Mouse (Mus musculus) heart, embryonic 16.5 days (tissue): ENCODE results near the gene Pou5f1. TPM values are rescaled to one million over a fixed set of nuclear protein-coding genes. Genes with fewer than 3 reads are reported as not detected.

ENCODE experiments used
- ATAC-seq: fragments of 200-750 bp; cut with Nextera tagmentation; replicated peaks from 2 replicates; pipeline ENCODE4 v1.8.0; 2017; ENCODE audit warnings: moderate number of reproducible peaks; ENCODE audit not compliant: insufficient read depth, low FRiP score; ENCODE audit errors: extremely low read depth
- H3K27ac ChIP-seq: fragments of 300-500 bp; sonication (generic); 2 replicates; pipeline ENCODE4 v1.5.1; 2014; ENCODE audit warnings: mild to moderate bottlenecking, low read length, control low read depth, moderate library complexity
- H3K27me3 ChIP-seq: fragments of 300-500 bp; sonication (generic); 2 replicates; pipeline ENCODE4 v1.6.1; 2014; ENCODE audit warnings: low read length, mixed read lengths; ENCODE audit not compliant: control insufficient read depth, insufficient read depth
- H3K36me3 ChIP-seq: fragments of 300-500 bp; sonication (generic); 2 replicates; pipeline ENCODE4 v1.6.1; 2014; ENCODE audit not compliant: control insufficient read depth, insufficient read depth
- H3K4me1 ChIP-seq: fragments of 300-500 bp; sonication (generic); 2 replicates; pipeline ENCODE4 v1.6.1; 2014; ENCODE audit warnings: low read length, mixed read lengths; ENCODE audit not compliant: control insufficient read depth, insufficient read depth
- H3K4me2 ChIP-seq: fragments of 300-500 bp; sonication (generic); 2 replicates; pipeline ENCODE4 v1.6.1; 2014; ENCODE audit warnings: low read depth, mild to moderate bottlenecking, control low read depth, low read length
- H3K4me3 ChIP-seq: fragments of 300-500 bp; sonication (generic); 2 replicates; pipeline ENCODE4 v1.5.1; 2014; ENCODE audit warnings: mild to moderate bottlenecking, control low read depth, low read length
- H3K9ac ChIP-seq: fragments of 300-500 bp; sonication (generic); 2 replicates; pipeline ENCODE4 v1.6.1; 2014; ENCODE audit warnings: low read length, control low read depth
- H3K9me3 ChIP-seq: fragments of 300-500 bp; sonication (generic); replicated peaks from 2 replicates; pipeline ENCODE4 v1.6.1; 2016; ENCODE audit warnings: low read length; ENCODE audit not compliant: control insufficient read depth
- WGBS: fragments of 180-500 bp; shearing (Covaris S2); extraction: QIAGEN DNeasy Blood & Tissue Kit; methylation state at CpG from one replicate; pipeline ENCODE4 v1.1.7; 2014; 5-methylcytosine and 5-hydroxymethylcytosine counted together
- polyA plus RNA-seq: library from polyadenylated mRNA; unstranded; fragments of >200 nt; fragmentation: Nextera tagmentation; extraction: Ambion mirVana; gene quantifications from 2 replicates; pipeline ENCODE4 v1.2.1, GENCODE M21; 2015

Pou5f1 gene
- polyA plus RNA-seq, 1 experiment from 2014 or later, result not detected

DNA sequence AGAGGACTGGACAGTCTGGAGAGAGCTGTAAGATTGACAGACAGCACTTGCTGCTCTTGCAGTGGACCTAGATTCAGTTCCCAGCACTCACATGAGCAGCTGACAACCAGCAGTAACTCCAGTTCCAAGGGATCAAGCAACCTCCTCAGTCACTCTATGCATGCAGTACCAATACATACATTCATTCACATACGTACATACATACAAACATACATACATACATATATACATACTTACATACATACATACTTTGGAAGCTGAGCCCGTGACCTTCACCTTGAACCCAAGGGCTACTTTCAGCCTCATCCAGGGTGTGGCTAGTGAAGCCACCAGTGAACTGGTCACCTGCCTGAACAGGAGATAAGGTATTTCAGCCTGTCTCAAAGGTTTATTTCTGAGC, 17.8 kb upstream of the Pou5f1 start:
- H3K9ac ChIP-seq, result no peak overlapping the region
- no peak for ATAC-seq
- no peaks in the 10 kb centered on the region for H3K27me3 ChIP-seq
- no peaks in the 10 kb centered on the region for H3K4me1 ChIP-seq
- WGBS, result 91% methylated on average over 2 of the region's 2 CpGs
- no peak overlapping the region for H3K4me3 ChIP-seq
- H3K9me3 ChIP-seq, result no peaks in the 10 kb centered on the region
- H3K4me2 ChIP-seq, result no peak overlapping the region
- H3K36me3 ChIP-seq, result no peaks in the 10 kb centered on the region
- no peak overlapping the region for H3K27ac ChIP-seq

GRCm38 (mm10) chr17:35490320-35490719, 15.5 kb upstream of the Pou5f1 start:
- Histone ChIP-seq H3K9ac (no peak overlapping the region), H3K4me1 (no peaks in the 10 kb centered on the region), H3K36me3 (no peaks in the 10 kb centered on the region), H3K9me3 (no peaks in the 10 kb centered on the region), H3K27ac (no peak overlapping the region), H3K4me3 (no peak overlapping the region), H3K4me2 (no peak overlapping the region), H3K27me3 (no peaks in the 10 kb centered on the region)
- WGBS, result 78% methylated on average over 5 of the region's 5 CpGs
- ATAC-seq, result no peak

DNA sequence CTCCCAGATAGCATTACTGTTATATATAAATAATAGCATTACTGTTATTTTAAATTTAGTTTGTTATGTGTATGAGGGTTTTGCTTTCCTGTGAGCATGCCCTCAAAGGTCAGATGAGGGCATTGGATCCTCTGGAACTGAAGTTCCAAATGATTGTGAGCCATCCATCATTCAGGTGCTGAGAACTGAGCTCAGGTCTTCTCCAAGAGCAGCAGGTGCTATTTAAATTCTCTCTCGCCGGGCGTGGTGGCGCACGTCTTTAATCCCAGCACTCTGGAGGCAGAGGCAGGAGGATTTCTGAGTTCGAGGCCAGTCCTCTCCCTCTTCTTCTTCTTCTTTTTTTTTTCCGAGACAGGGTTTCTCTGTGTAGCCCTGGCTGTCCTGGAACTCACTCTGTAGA, 8.7 kb upstream of the Pou5f1 start:
- ATAC-seq, result no peak
- H3K4me2 ChIP-seq, result no peak overlapping the region
- no peak overlapping the region for H3K4me3 ChIP-seq
- H3K27ac ChIP-seq, result no peak overlapping the region
- no peaks in the 10 kb centered on the region for H3K4me1 ChIP-seq
- WGBS, result 92% methylated on average over 7 of the region's 7 CpGs
- H3K9me3 ChIP-seq, result no peaks in the 10 kb centered on the region
- no peaks in the 10 kb centered on the region for H3K36me3 ChIP-seq
- no peak overlapping the region for H3K9ac ChIP-seq
- no peaks in the 10 kb centered on the region for H3K27me3 ChIP-seq

DNA sequence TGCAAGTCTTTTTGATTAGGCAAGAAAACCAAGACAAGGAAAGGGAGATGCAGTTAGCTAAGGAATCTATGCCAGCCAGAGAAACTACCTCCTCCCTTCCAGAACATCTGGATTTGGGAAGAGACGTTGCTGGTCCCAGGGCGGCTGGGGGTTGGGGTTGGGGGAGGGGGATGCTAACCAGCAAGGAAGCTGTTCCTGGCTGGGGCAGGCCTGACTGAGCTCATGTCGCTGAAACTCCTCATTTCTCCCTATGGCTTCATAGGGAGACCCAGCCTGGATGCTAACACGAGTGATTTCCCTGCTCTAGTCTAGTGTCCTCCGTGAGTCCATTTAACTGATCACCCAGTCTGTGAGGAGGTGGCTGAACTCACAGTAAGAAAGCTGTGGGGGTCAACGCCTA, 3.6 kb upstream of the Pou5f1 start:
- WGBS, result 17% methylated on average over 6 of the region's 6 CpGs
- Histone ChIP-seq H3K9ac (no peak overlapping the region), H3K4me1 (no peaks in the 10 kb centered on the region), H3K4me2 (no peak overlapping the region), H3K9me3 (no peaks in the 10 kb centered on the region), H3K27me3 (peaks cover 25% of the 10 kb centered on the region), H3K27ac (no peak overlapping the region), H3K4me3 (no peak overlapping the region), H3K36me3 (no peaks in the 10 kb centered on the region)
- no peak for ATAC-seq

GRCm38 (mm10) chr17:35502762-35503161, 3.1 kb upstream of the Pou5f1 start:
- Histone ChIP-seq H3K36me3 (no peaks in the 10 kb centered on the region), H3K4me1 (no peaks in the 10 kb centered on the region), H3K9me3 (no peaks in the 10 kb centered on the region), H3K27ac (no peak overlapping the region), H3K9ac (no peak overlapping the region), H3K4me2 (no peak overlapping the region), H3K4me3 (no peak overlapping the region), H3K27me3 (peaks cover 29% of the 10 kb centered on the region)
- ATAC-seq, result no peak
- 51% methylated on average over 5 of the region's 5 CpGs for WGBS

GRCm38 (mm10) chr17:35503849-35504248, 2.0 kb upstream of the Pou5f1 start:
- Histone ChIP-seq H3K27ac (no peak overlapping the region), H3K4me1 (no peaks in the 10 kb centered on the region), H3K9ac (no peak overlapping the region), H3K9me3 (no peaks in the 10 kb centered on the region), H3K4me2 (no peak overlapping the region), H3K27me3 (peaks cover 34% of the 10 kb centered on the region), H3K4me3 (no peak overlapping the region), H3K36me3 (no peaks in the 10 kb centered on the region)
- ATAC-seq, result no peak
- WGBS, result 33% methylated on average over 5 of the region's 5 CpGs

DNA sequence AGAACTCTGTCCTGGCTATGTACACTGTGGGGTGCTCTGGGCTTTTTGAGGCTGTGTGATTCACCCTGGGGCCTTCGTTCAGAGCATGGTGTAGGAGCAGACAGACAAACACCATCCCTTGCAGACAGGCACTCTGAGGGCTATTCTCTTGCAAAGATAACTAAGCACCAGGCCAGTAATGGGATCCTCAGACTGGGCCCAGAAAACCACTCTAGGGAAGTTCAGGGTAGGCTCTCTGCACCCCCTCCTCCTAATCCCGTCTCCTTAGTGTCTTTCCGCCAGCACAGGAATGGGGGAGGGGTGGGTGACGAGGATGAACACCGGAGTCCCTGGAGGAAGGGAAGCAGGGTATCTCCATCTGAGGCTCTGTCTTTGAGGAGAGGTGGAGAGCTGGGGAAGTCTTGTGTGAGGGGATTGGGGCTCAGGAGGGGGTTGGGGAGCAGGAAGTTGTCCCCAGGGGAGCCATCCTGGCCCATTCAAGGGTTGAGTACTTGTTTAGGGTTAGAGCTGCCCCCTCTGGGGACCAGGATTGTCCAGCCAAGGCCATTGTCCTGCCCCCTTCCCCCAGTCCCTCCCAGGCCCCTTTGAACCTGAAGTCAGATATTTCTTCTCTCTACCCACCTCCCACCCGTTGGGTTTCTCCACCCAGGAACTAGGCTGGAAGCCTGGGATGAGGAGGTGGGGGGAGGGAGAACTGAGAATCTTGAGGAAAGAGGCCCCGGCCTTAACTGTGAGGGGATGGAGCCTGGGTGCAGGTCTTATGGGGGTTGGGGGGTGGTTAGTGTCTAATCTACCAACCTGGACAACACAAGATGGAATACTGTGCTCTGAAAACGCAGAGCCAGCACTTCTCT, 963 bp upstream of the Pou5f1 start:
- H3K4me2 ChIP-seq, result no peak overlapping the region
- no peaks in the 10 kb centered on the region for H3K4me1 ChIP-seq
- WGBS, result 33% methylated on average over 8 of the region's 8 CpGs
- H3K27ac ChIP-seq, result no peak overlapping the region
- H3K9ac ChIP-seq, result no peak overlapping the region
- H3K36me3 ChIP-seq, result no peaks in the 10 kb centered on the region
- H3K4me3 ChIP-seq, result no peak overlapping the region
- H3K9me3 ChIP-seq, result no peaks in the 10 kb centered on the region
- ATAC-seq, result no peak
- peaks cover 38% of the 10 kb centered on the region for H3K27me3 ChIP-seq

GRCm38 (mm10) chr17:35506881-35507280, 1.1 kb downstream of the Pou5f1 start:
- no peaks in the 10 kb centered on the region for H3K9me3 ChIP-seq
- H3K27me3 ChIP-seq, result peaks cover 38% of the 10 kb centered on the region
- WGBS, result 23% methylated on average over 10 of the region's 10 CpGs
- ATAC-seq, result no peak
- no peak overlapping the region for H3K27ac ChIP-seq
- H3K4me3 ChIP-seq, result no peak overlapping the region
- H3K4me1 ChIP-seq, result no peaks in the 10 kb centered on the region
- no peak overlapping the region for H3K4me2 ChIP-seq
- no peak overlapping the region for H3K9ac ChIP-seq
- no peaks in the 10 kb centered on the region for H3K36me3 ChIP-seq

GRCm38 (mm10) chr17:35507556-35508260, 1.9 kb downstream of the Pou5f1 start:
- H3K4me1 ChIP-seq, result no peaks in the 10 kb centered on the region
- H3K4me2 ChIP-seq, result no peak overlapping the region

More at GRCm38 (mm10) chr17:35507556-35508260, 1.9 kb downstream of the Pou5f1 start:
- no peaks in the 10 kb centered on the region for H3K9me3 ChIP-seq
- no peak overlapping the region for H3K27ac ChIP-seq
- peaks cover 5% of the 10 kb centered on the region for H3K36me3 ChIP-seq
- H3K27me3 ChIP-seq, result peaks cover 37% of the 10 kb centered on the region
- ATAC-seq, result no peak
- 20% methylated on average over 13 of the region's 13 CpGs for WGBS
- no peak overlapping the region for H3K4me3 ChIP-seq
- H3K9ac ChIP-seq, result no peak overlapping the region
